Mouse (Mus musculus): Measurements from ENCODE around the gene Olfr307. TPM values are rescaled to one million over a fixed set of nuclear protein-coding genes. Genes with fewer than 3 reads are reported as not detected.
"Not testable (repeated sequence)": the region's sequence is repeated elsewhere in the genome, so short reads cannot be mapped to it uniquely, and the experiment has no call there.

Gene Olfr307
- not detected for total RNA-seq (2021)

DNA sequence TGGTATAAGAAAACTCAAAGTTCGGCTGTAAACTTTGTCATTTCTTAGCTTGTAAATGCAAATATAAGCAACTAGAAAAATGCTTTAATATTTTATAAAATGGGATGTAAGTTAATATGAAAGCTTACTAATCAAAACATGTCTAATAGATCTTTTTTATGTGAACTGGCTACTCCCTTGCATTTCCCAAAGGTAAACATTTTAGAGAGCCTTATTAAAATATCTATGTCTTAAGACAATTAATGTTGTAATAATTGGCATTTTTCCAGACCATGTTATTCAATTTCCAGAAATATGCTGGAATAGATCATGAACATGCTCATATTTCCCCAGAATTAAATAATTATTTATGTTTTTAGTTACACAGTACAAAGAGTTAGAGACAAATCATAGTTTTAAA lies at the start of gene Olfr307:
TSS of gene Olfr307 (minus strand) at position 101 of the 400 bp plus-strand sequence.
- intact Hi-C loops (cut with DNase I) = no loop called here
- no peak for DNase-seq (ENCODE audit: extremely low spot score in 1 of 2, low spot score in 2 of 2)

DNA sequence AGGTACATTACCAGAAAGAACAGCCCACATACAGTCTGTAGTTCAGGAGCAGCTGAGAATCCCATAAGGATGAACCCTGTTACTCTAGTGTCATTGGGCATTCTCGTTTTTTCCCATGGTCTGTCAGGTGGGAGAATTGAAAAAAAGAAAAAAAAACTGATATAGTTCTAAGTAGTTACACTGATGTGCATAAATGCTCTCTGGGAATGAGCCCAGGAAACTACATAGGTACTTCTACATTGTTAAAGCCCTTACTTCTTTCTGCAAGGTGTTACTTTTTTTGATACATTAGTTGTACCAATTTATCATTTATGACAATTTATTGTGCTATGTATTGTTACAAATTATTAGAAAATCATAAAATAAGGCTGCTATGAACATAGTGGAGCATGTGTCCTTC lies 49.2 kb upstream of the Olfr307 start, which contains the start of gene Olfr304:
TSS of gene Olfr304 (minus strand) at position 101 of the 400 bp plus-strand sequence.
- intact Hi-C loops (cut with DNase I) = no loop called here
- DNase-seq (ENCODE audit: extremely low spot score in 1 of 2, low spot score in 2 of 2) = no peak

DNA sequence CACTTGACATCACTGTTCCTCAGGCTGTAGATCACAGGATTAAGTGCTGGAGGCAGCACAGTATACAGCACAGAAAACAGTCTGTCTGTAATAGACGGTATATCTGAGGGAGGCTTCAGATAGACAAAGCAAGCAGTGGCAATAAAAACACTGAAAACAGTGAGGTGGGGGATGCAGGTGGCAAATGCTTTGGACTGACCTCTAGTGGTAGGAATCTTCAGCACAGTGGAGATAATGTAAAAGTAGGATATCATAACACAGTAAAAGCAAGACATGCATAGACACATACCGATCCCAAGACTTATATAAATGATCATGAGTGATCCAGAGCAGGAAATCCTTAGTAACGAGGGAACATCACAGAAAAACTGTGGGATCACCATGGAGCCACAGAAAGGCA lies 48.4 kb upstream of the Olfr307 start:
- intact Hi-C loops (cut with DNase I) = no loop called here
- DNase-seq (ENCODE audit: extremely low spot score in 1 of 2, low spot score in 2 of 2) = no peak

DNA sequence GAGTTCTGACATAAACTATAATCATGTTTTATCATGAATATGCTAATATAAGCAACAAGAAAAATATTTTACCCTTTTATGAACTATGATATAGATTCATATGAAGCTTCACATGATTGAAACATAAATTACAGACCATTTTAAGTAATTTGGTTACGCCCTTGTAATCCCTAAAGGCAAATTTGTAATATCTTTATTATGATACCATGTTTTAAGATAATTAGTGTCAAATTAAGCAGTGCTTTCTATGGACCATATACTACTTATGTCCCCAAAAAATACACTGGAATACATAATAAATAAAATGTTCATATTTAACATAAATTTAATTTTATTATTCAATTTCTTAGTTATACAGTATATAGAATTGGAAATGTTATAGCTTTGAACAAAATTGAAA lies 29.4 kb upstream of the Olfr307 start, which contains the start of gene Olfr305:
TSS of gene Olfr305 (minus strand) at position 101 of the 400 bp plus-strand sequence.
- no peak for DNase-seq (ENCODE audit: extremely low spot score in 1 of 2, low spot score in 2 of 2)
- intact Hi-C loops (cut with DNase I) = no loop called here

DNA sequence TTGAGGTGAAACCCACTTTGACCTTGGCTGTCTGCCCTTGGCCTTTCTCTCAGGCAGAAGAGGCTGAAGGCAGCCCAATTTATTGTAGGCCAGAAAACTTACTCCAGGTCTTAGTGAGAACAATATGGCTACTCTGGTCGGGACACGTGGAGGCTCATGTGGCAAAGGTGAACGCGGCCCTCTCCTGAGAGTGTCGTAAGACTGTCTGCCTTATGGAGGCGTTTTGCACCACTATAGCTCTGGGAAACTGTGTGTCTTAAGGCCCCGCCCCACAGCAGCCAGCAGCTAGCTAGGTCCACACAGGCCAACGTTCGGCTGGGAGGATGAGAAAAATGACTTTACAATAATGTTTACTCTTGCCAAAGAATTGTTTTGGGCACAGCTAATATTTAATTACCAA lies 8.9 kb upstream of the Olfr307 start:
- DNase-seq (ENCODE audit: extremely low spot score in 1 of 2, low spot score in 2 of 2); intact Hi-C loops (cut with DNase I): not testable (repeated sequence)

DNA sequence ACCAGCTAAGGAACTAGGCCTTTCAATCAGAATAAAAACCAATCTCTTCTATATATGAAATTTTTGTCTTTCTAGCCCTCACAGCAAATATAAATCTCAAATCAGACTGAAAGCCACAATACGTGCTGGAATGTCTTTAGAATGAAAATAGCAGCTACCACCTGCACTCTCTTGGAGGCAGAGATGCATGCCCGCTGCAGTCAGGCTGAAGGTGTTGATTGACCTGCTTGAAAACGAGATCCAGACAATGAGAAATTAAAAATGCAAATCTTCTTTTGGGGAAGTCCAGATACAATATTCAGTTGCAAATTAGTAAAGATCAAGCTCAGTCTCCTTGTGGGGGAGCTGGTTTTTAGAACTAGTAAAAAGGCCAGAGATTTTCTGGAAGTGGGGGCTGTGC lies 6.9 kb upstream of the Olfr307 start:
- intact Hi-C loops (cut with DNase I) = no loop called here
- DNase-seq (ENCODE audit: extremely low spot score in 1 of 2, low spot score in 2 of 2) = no peak

DNA sequence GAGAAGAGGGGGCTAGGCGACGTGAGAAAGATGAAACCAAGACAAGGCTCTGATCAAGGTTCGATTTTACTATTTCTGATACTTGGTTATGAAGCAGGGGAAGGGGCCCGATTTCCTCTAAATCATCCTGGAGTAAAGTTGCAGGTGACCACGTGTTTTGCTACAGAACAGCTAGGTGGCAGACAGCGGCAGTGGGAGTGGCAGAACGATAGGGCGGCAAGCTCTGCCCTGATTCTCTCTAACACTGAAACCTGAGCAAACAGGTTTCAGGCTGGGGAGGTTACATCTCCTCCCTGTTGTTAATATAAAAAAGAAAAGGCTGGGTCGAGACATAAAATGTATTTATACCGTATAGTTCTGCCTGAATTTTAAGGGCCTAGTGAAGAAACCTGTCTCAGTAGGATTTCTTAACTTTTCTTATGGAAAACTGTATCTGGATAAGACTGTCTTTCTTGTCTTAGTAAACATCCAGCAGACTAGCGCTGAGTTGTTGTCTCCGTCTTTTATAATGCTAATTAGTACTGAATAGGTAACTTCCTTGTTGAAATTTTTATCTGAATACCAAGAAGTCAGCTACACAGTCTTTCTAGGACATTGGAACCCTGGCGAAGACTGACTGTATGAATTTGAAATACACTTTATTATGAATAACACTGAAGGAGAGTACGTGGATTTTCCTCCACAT lies 5.6 kb upstream of the Olfr307 start:
- intact Hi-C loops (cut with DNase I) = no loop called here
- no peak for DNase-seq (ENCODE audit: extremely low spot score in 1 of 2, low spot score in 2 of 2)

DNA sequence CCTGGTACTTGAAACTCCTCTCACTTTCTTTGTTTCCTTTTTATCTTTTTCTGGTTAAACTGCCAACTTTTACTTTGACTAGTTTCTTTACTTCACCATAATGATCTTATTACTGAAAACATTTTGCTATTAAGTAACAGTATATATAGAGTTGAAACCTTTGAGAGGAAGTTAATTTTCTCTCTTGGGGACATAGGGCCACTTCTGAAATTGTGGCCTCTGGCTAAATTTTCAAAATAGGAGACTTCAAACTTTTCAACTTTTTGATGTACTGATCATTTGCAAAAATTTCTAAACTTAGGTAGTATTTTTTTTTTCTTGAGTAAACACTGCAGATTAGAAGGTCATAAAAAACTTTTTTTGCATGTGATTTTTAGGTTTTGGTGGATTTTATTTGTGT lies 11.9 kb downstream of the Olfr307 start, which contains the start of gene Olfr308:
TSS of gene Olfr308 (minus strand) at position 101 of the 400 bp plus-strand sequence.
- DNase-seq (ENCODE audit: extremely low spot score in 1 of 2, low spot score in 2 of 2) = no peak
- intact Hi-C loops (cut with DNase I) = no loop called here

DNA sequence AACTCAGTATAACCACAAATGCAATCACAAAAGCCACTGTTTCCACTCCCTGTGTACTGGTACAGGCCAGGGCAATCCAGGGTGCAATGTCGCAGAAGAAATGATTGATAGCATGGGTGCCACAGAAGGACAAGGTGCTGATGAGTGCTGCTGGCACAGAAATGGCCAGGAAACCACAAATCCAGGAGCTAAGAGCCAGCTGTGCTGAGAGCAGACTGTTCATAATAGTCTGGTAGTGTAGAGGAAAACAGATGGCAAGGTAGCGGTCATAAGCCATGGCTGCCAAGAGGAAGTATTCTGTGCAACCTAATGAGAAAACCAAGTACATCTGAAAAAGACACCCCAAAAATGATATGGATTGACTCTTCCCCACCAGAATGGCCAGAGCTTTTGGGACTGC lies 16.1 kb downstream of the Olfr307 start:
- no peak for DNase-seq (ENCODE audit: extremely low spot score in 1 of 2, low spot score in 2 of 2)
- intact Hi-C loops (cut with DNase I) = no loop called here

DNA sequence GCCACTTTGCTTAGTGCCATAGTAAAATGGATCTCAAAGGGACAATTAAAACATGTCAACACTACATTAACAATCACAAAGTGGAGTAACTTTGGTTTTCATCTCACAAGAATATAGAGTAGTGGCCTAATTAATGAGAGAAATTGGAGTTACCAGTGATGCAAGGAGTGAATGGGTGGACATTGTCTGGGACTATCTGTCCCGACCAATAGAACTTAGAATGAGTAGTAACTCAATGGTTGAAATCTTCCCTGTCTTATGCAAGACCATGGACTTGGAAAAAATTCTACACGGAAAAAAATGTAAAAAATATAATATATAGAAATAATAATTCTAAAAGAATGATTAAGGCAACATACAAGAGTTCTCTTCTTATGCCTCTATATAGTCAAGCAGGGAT lies 23.8 kb downstream of the Olfr307 start, which contains the start of gene Olfr309:
TSS of gene Olfr309 (minus strand) at position 101 of the 400 bp plus-strand sequence.
- DNase-seq (ENCODE audit: extremely low spot score in 1 of 2, low spot score in 2 of 2) = no peak
- intact Hi-C loops (cut with DNase I) = no loop called here

Small RNA genes within 50 kb of the gene (microRNA-seq; reads per million reads assigned to microRNA genes)
- not detected for gene Gm23192

Other genes starting within 250 kb of the Olfr307 start
- not detected for gene Vmn2r75, start 165.8 kb downstream of the Olfr307 start, total RNA-seq (2021)
- gene Vmn2r76, start 91.3 kb downstream of the Olfr307 start, total RNA-seq (2021) = not detected
- gene Olfr310, start 60.4 kb downstream of the Olfr307 start, total RNA-seq (2021) = not detected
- not detected for gene Olfr309, start 23.9 kb downstream of the Olfr307 start, total RNA-seq (2021)
- not detected for gene Olfr308, start 12.0 kb downstream of the Olfr307 start, total RNA-seq (2021)
- not detected for gene Olfr305, start 29.3 kb upstream of the Olfr307 start, total RNA-seq (2021)
- gene Olfr304, start 49.1 kb upstream of the Olfr307 start, total RNA-seq (2021) = not detected
- not detected for gene Olfr303, start 60.2 kb upstream of the Olfr307 start, total RNA-seq (2021)
- not detected for gene Olfr301, start 66.3 kb upstream of the Olfr307 start, total RNA-seq (2021)
- gene Olfr299, start 122.3 kb upstream of the Olfr307 start, total RNA-seq (2021) = not detected
- not detected for gene Olfr298, start 154.9 kb upstream of the Olfr307 start, total RNA-seq (2021)
- not detected for gene Olfr297, start 182.4 kb upstream of the Olfr307 start, total RNA-seq (2021)
- gene Olfr295, start 246.3 kb upstream of the Olfr307 start, total RNA-seq (2021) = not detected

All from left cerebral cortex, postnatal 10 days (tissue).